Mouse (Mus musculus) testis, adult 2 months (tissue): Measurements from ENCODE around the gene Rgs3. TPM values are rescaled to one million over a fixed set of nuclear protein-coding genes. Genes with fewer than 3 reads are reported as not detected.

Experiments used
- H3K27ac ChIP-seq: fragments of 200-500 bp; 2 replicates; pipeline ENCODE4 v1.5.1; 2012; ENCODE audit warnings: low read depth, low read length; ENCODE audit not compliant: control insufficient read depth, insufficient read depth
- H3K27me3 ChIP-seq: fragments of 200-500 bp; 2 replicates; pipeline ENCODE4 v1.6.1; 2012; ENCODE audit warnings: mild to moderate bottlenecking, low read length, moderate library complexity; ENCODE audit not compliant: control insufficient read depth, insufficient read depth
- H3K36me3 ChIP-seq: fragments of 200-500 bp; 2 replicates; pipeline ENCODE4 v1.6.1; 2012; ENCODE audit warnings: mild to moderate bottlenecking, low read length; ENCODE audit not compliant: control insufficient read depth, insufficient read depth
- H3K4me1 ChIP-seq: fragments of 200-500 bp; 2 replicates; pipeline ENCODE4 v1.6.1; 2012; ENCODE audit warnings: low read length; ENCODE audit not compliant: control insufficient read depth, insufficient read depth
- H3K4me3 ChIP-seq: fragments of 200-500 bp; 2 replicates; pipeline ENCODE4 v1.5.1; 2012; ENCODE audit warnings: low read depth, mild to moderate bottlenecking, low read length, moderate library complexity, mixed read lengths; ENCODE audit not compliant: control insufficient read depth
- CTCF ChIP-seq: fragments of 200-500 bp; IDR thresholded peaks from 2 replicates; pipeline ENCODE4 v1.5.1; 2012; ENCODE audit warnings: low read depth, mild to moderate bottlenecking, inconsistent platforms, low read length, moderate library complexity; ENCODE audit not compliant: control insufficient read depth, insufficient read depth, insufficient replicate concordance
- POLR2A ChIP-seq: fragments of 200-500 bp; IDR thresholded peaks from 2 replicates; pipeline ENCODE4 v1.6.1; 2012; ENCODE audit warnings: low read depth, mild to moderate bottlenecking, inconsistent platforms, low read length, moderate library complexity; ENCODE audit not compliant: control insufficient read depth
- polyA plus RNA-seq: library from polyadenylated mRNA; depleted of rRNA; stranded (reverse); fragments of >200 nt; gene quantifications from 2 replicates; pipeline ENCODE4 v1.2.3, GENCODE M21; 2012

The Rgs3 gene
- polyA plus RNA-seq, 1 experiment: 65.5 TPM

- no peaks in the 10 kb centered on the region for H3K36me3 ChIP-seq
- H3K27ac ChIP-seq: no peak overlapping the region
- H3K4me3 ChIP-seq: peak overlapping the region; percentile 56
- H3K27me3 ChIP-seq: no peaks in the 10 kb centered on the region
- no peak for TF ChIP-seq POLR2A
- no peak for TF ChIP-seq CTCF
- H3K4me1 ChIP-seq: no peaks in the 10 kb centered on the region; the same call in none of the 2 replicates
These were observed 140.8 kb downstream of the Rgs3 start for GRCm38 (mm10) chr4:62700426-62700825.

GRCm38 (mm10) chr4:62703151-62703550 is 143.5 kb downstream of the Rgs3 start:
- no peak overlapping the region for H3K27ac ChIP-seq
- H3K4me1 ChIP-seq: no peaks in the 10 kb centered on the region; the same call in 1 of the 2 replicates
- H3K36me3 ChIP-seq: no peaks in the 10 kb centered on the region
- H3K4me3 ChIP-seq: no peak overlapping the region
- no peak for TF ChIP-seq CTCF
- H3K27me3 ChIP-seq: no peaks in the 10 kb centered on the region

GRCm38 (mm10) chr4:62704204-62704603 is 144.6 kb downstream of the Rgs3 start:
- Histone ChIP-seq H3K36me3 (no peaks in the 10 kb centered on the region), H3K27ac (no peak overlapping the region), H3K27me3 (no peaks in the 10 kb centered on the region), H3K4me3 (no peak overlapping the region), H3K4me1 (no peaks in the 10 kb centered on the region; the same call in 1 of the 2 replicates)
- TF ChIP-seq CTCF (no peak), POLR2A (no peak)

DNA sequence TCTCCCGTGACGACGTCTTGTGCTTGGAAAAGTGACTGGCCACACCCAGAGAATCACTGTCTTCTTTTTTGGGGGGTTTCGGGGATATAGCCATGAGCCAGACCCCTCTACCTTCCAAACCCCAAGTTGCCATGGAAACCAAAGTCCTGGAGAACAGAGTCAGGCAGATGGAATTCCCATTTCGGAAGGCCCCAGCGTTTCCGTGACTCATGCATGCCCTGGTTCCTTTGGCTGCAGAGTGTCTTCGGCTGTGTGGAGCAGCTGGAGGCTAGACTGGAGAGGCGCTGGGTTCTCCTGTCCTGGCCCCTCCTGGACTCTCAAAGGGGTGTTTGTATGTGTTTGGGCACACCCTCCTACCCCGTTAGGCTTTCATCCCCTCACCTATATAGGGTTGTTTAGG is 145.4 kb downstream of the Rgs3 start:
- Histone ChIP-seq H3K4me1 (no peaks in the 10 kb centered on the region; the same call in 1 of the 2 replicates), H3K27me3 (no peaks in the 10 kb centered on the region), H3K4me3 (no peak overlapping the region), H3K36me3 (no peaks in the 10 kb centered on the region), H3K27ac (no peak overlapping the region)
- TF ChIP-seq POLR2A: no peak
- no peak for TF ChIP-seq CTCF

DNA sequence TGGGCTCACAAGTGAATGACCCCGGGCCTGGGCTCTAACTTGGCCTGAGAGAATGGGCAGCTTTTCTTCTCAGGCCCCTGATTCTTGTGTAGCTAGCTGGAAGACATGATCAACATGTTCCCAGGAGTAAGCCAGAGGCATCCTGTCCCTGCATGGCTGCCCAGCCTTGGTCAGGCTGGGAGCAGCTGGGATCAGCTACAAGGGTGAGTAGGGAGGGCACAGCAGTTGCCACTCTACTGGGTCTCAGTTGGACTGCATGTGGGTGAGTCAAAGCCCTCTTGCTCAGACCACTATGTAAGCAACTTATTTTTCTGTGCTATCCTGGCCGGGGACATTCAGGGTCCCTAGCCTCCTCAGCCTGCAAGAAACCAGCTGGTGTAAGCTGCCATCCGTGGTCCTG is 146.1 kb downstream of the Rgs3 start:
- Histone ChIP-seq H3K27me3 (no peaks in the 10 kb centered on the region), H3K4me1 (no peaks in the 10 kb centered on the region; the same call in 1 of the 2 replicates), H3K36me3 (no peaks in the 10 kb centered on the region), H3K27ac (no peak overlapping the region), H3K4me3 (no peak overlapping the region)
- TF ChIP-seq CTCF: no peak
- TF ChIP-seq POLR2A: no peak

GRCm38 (mm10) chr4:62708084-62708483 is 148.4 kb downstream of the Rgs3 start:
- H3K27ac ChIP-seq: no peak overlapping the region
- TF ChIP-seq POLR2A (no peak), CTCF (no peak)
- no peaks in the 10 kb centered on the region for H3K4me1 ChIP-seq
- H3K36me3 ChIP-seq: no peaks in the 10 kb centered on the region
- no peak overlapping the region for H3K4me3 ChIP-seq
- H3K27me3 ChIP-seq: no peaks in the 10 kb centered on the region

DNA sequence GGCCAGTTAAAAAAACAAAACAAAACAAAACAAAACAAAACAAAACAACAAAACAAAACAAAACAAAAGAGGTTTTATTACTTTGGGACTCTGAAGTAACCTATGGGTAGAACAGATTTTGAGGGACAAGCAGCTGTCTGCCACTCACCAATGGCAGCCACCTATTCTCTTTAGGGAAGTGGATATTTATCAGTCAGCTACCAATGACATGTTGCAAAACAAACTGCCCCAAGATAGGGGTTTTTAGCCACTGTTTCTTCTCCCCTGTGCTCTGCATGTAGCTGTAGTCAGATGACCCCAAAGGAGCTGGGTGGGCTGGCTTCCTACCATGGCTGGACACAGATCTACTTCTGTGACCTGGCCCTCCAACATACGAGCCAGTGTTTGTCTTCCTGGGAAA is 149.3 kb downstream of the Rgs3 start:
- TF ChIP-seq POLR2A: no peak
- TF ChIP-seq CTCF: no peak
- no peaks in the 10 kb centered on the region for H3K27me3 ChIP-seq
- no peak overlapping the region for H3K27ac ChIP-seq
- H3K4me1 ChIP-seq: no peaks in the 10 kb centered on the region
- H3K36me3 ChIP-seq: no peaks in the 10 kb centered on the region
- H3K4me3 ChIP-seq: no peak overlapping the region

DNA sequence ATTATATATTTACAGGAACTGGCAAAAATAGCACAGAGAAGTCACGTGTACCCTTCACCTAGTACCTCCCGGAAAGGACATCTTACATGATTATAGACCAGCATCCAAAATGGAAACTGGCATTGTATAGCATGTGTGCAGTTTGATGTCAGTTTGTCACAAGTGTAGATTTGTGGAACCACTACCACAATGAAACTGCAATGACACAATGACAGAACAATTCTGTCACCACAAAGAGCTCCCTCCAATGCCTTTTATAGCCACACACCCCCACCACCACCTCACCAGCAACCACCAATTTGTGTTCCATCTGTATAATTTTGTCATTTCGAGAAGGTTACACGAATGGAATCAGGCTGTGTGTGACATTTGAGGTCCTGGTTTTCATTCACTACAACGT is 149.8 kb downstream of the Rgs3 start:
- no peaks in the 10 kb centered on the region for H3K4me1 ChIP-seq
- TF ChIP-seq POLR2A (no peak), CTCF (no peak)
- no peaks in the 10 kb centered on the region for H3K36me3 ChIP-seq
- H3K27ac ChIP-seq: no peak overlapping the region
- no peaks in the 10 kb centered on the region for H3K27me3 ChIP-seq
- no peak overlapping the region for H3K4me3 ChIP-seq
